Mouse (Mus musculus) liver, embryonic 15.5 days (tissue): Measurements from ENCODE around the gene Pgm2. TPM values are rescaled to one million over a fixed set of nuclear protein-coding genes. Genes with fewer than 3 reads are reported as not detected.
A peak's percentile ranks its signal among the peaks of the same experiment; 100 is the strongest.

Source experiments
- ATAC-seq: fragments of 200-750 bp; cut with Nextera tagmentation; 2 replicates; pipeline ENCODE4 v1.8.0; 2017; ENCODE audit warnings: moderate number of reproducible peaks, mild to moderate bottlenecking, moderate library complexity; ENCODE audit not compliant: insufficient read depth
- H3K27ac ChIP-seq: fragments of 300-500 bp; sonication (generic); replicated peaks from 2 replicates; pipeline ENCODE4 v1.5.1; 2015; ENCODE audit warnings: mild to moderate bottlenecking, inconsistent platforms
- H3K27me3 ChIP-seq: fragments of 300-500 bp; sonication (generic); 2 replicates; pipeline ENCODE4 v1.6.1; 2015; ENCODE audit warnings: mild to moderate bottlenecking, inconsistent platforms
- H3K36me3 ChIP-seq: fragments of 300-500 bp; sonication (generic); replicated peaks from 2 replicates; pipeline ENCODE4 v1.6.1; 2015; ENCODE audit warnings: moderate library complexity, mild to moderate bottlenecking, inconsistent platforms
- H3K4me1 ChIP-seq: fragments of 300-500 bp; sonication (generic); replicated peaks from 2 replicates; pipeline ENCODE4 v1.6.1; 2015; ENCODE audit warnings: inconsistent platforms
- H3K4me2 ChIP-seq: fragments of 300-500 bp; sonication (generic); 2 replicates; pipeline ENCODE4 v1.6.1; 2015; ENCODE audit warnings: moderate library complexity, mild to moderate bottlenecking, inconsistent platforms
- H3K4me3 ChIP-seq: fragments of 300-500 bp; sonication (generic); replicated peaks from 2 replicates; pipeline ENCODE4 v1.5.1; 2015; ENCODE audit warnings: mild to moderate bottlenecking, inconsistent platforms
- H3K9ac ChIP-seq: fragments of 300-500 bp; sonication (generic); 2 replicates; pipeline ENCODE4 v1.6.1; 2015; ENCODE audit warnings: moderate library complexity, mild to moderate bottlenecking, inconsistent platforms
- H3K9me3 ChIP-seq: fragments of 300-500 bp; sonication (generic); replicated peaks from 2 replicates; pipeline ENCODE4 v1.6.1; 2016; ENCODE audit warnings: inconsistent platforms
- WGBS: fragments of 180-500 bp; shearing (Covaris S2); methylation state at CpG from one replicate; pipeline ENCODE4 v1.1.7; 2015; ENCODE audit warnings: mixed read lengths; ENCODE audit not compliant: insufficient replicate concordance; 5-methylcytosine and 5-hydroxymethylcytosine counted together
- polyA plus RNA-seq: library from polyadenylated mRNA; unstranded; fragments of >200 nt; fragmentation: Nextera tagmentation; extraction: Ambion mirVana; gene quantifications from 2 replicates; pipeline ENCODE4 v1.2.1, GENCODE M21; 2015

The Pgm2 gene
- 15.1 and 16.8 TPM in 2 replicates for polyA plus RNA-seq

GRCm38 (mm10) chr5:64092748-64093292, at the start of gene Pgm2:
Gene Pgm2 (plus strand): TSS chr5:64092950.
- peak within 1 kb of the TSS; percentile 70 for H3K27ac ChIP-seq
- WGBS: under 1% methylated on average over 41 of the region's 43 CpGs
- H3K4me2 ChIP-seq: peak within 1 kb of the TSS; percentile 97
- no peaks in the 10 kb centered on the region for H3K9me3 ChIP-seq
- peak; percentile 95 for ATAC-seq
- H3K27me3 ChIP-seq: no peaks in the 10 kb centered on the region
- H3K4me3 ChIP-seq: peak within 1 kb of the TSS; percentile 81
- 0 out of 2 replicates have a peak, but pooled peaks cover under 1% of the 10 kb centered on the region for H3K36me3 ChIP-seq
- H3K4me1 ChIP-seq: peaks cover 40% of the 10 kb centered on the region
- peak within 1 kb of the TSS; percentile 82 for H3K9ac ChIP-seq

- H3K4me1 ChIP-seq: no peaks in the 10 kb centered on the region
- H3K4me2 ChIP-seq: no peak overlapping the region
- ATAC-seq: no peak
- 52% methylated on average over 5 of the region's 5 CpGs for WGBS
- no peak overlapping the region for H3K9ac ChIP-seq
- no peak overlapping the region for H3K4me3 ChIP-seq
- no peaks in the 10 kb centered on the region for H3K27me3 ChIP-seq
- no peak overlapping the region for H3K27ac ChIP-seq
- no peaks in the 10 kb centered on the region for H3K36me3 ChIP-seq
- no peaks in the 10 kb centered on the region for H3K9me3 ChIP-seq
Measured at GRCm38 (mm10) chr5:64043694-64044453, 48.9 kb upstream of the Pgm2 start.

- no peaks in the 10 kb centered on the region for H3K4me1 ChIP-seq
- no peak overlapping the region for H3K4me3 ChIP-seq
- H3K4me2 ChIP-seq: no peak overlapping the region
- 44% methylated on average over 18 of the region's 18 CpGs for WGBS
- H3K27ac ChIP-seq: no peak overlapping the region
- H3K9me3 ChIP-seq: no peaks in the 10 kb centered on the region
- H3K36me3 ChIP-seq: no peaks in the 10 kb centered on the region
- no peaks in the 10 kb centered on the region for H3K27me3 ChIP-seq
- no peak for ATAC-seq
- H3K9ac ChIP-seq: no peak overlapping the region
Measured at GRCm38 (mm10) chr5:64044790-64045189, 48.0 kb upstream of the Pgm2 start.

GRCm38 (mm10) chr5:64045502-64045901, 47.2 kb upstream of the Pgm2 start:
- ATAC-seq: no peak
- Histone ChIP-seq H3K9ac (no peak overlapping the region), H3K27me3 (no peaks in the 10 kb centered on the region), H3K4me2 (no peak overlapping the region), H3K4me1 (no peaks in the 10 kb centered on the region), H3K4me3 (no peak overlapping the region), H3K27ac (no peak overlapping the region), H3K36me3 (no peaks in the 10 kb centered on the region), H3K9me3 (no peaks in the 10 kb centered on the region)
- WGBS: 59% methylated on average over 8 of the region's 8 CpGs

GRCm38 (mm10) chr5:64046995-64047394, 45.8 kb upstream of the Pgm2 start:
- Histone ChIP-seq H3K9me3 (no peaks in the 10 kb centered on the region), H3K4me3 (no peak overlapping the region), H3K27me3 (no peaks in the 10 kb centered on the region), H3K27ac (no peak overlapping the region), H3K36me3 (no peaks in the 10 kb centered on the region), H3K4me2 (no peak overlapping the region), H3K4me1 (no peaks in the 10 kb centered on the region), H3K9ac (no peak overlapping the region)
- 60% methylated on average over 11 of the region's 11 CpGs for WGBS
- no peak for ATAC-seq

- Histone ChIP-seq H3K9ac (no peak overlapping the region), H3K27ac (no peak overlapping the region), H3K27me3 (no peaks in the 10 kb centered on the region), H3K4me1 (no peaks in the 10 kb centered on the region), H3K36me3 (no peaks in the 10 kb centered on the region), H3K9me3 (no peaks in the 10 kb centered on the region), H3K4me2 (no peak overlapping the region), H3K4me3 (no peak overlapping the region)
- WGBS: 50% methylated on average over 6 of the region's 6 CpGs
- ATAC-seq: no peak
Measured at GRCm38 (mm10) chr5:64047921-64048320, 44.8 kb upstream of the Pgm2 start.

GRCm38 (mm10) chr5:64048605-64049004, 44.1 kb upstream of the Pgm2 start:
- Histone ChIP-seq H3K9me3 (no peaks in the 10 kb centered on the region), H3K27ac (no peak overlapping the region), H3K4me3 (no peak overlapping the region), H3K27me3 (no peaks in the 10 kb centered on the region), H3K9ac (no peak overlapping the region), H3K4me2 (no peak overlapping the region), H3K4me1 (no peaks in the 10 kb centered on the region), H3K36me3 (no peaks in the 10 kb centered on the region)
- WGBS: 33% methylated on average over 3 of the region's 3 CpGs
- no peak for ATAC-seq

- no peak overlapping the region for H3K4me2 ChIP-seq
- no peaks in the 10 kb centered on the region for H3K36me3 ChIP-seq
- H3K27me3 ChIP-seq: no peaks in the 10 kb centered on the region
- H3K4me3 ChIP-seq: no peak overlapping the region
- H3K27ac ChIP-seq: no peak overlapping the region
- no peaks in the 10 kb centered on the region for H3K9me3 ChIP-seq
- H3K4me1 ChIP-seq: no peaks in the 10 kb centered on the region
- ATAC-seq: no peak
- WGBS: 60% methylated on average over 4 of the region's 5 CpGs
- H3K9ac ChIP-seq: no peak overlapping the region
Measured at GRCm38 (mm10) chr5:64049256-64049655, 43.5 kb upstream of the Pgm2 start.

GRCm38 (mm10) chr5:64053010-64053409, 39.7 kb upstream of the Pgm2 start:
- Histone ChIP-seq H3K9me3 (no peaks in the 10 kb centered on the region), H3K4me1 (no peaks in the 10 kb centered on the region), H3K36me3 (no peaks in the 10 kb centered on the region), H3K9ac (no peak overlapping the region), H3K27me3 (no peaks in the 10 kb centered on the region), H3K4me2 (no peak overlapping the region), H3K4me3 (no peak overlapping the region), H3K27ac (no peak overlapping the region)
- 62% methylated on average over 5 of the region's 5 CpGs for WGBS
- no peak for ATAC-seq

- Histone ChIP-seq H3K9ac (no peak overlapping the region), H3K27ac (no peak overlapping the region), H3K36me3 (no peaks in the 10 kb centered on the region), H3K4me2 (no peak overlapping the region), H3K27me3 (no peaks in the 10 kb centered on the region), H3K9me3 (no peaks in the 10 kb centered on the region), H3K4me1 (no peaks in the 10 kb centered on the region), H3K4me3 (no peak overlapping the region)
- no peak for ATAC-seq
- 80% methylated on average over 6 of the region's 6 CpGs for WGBS
Measured at GRCm38 (mm10) chr5:64056210-64056609, 36.5 kb upstream of the Pgm2 start.

GRCm38 (mm10) chr5:64060881-64061280, 31.9 kb upstream of the Pgm2 start:
- 78% methylated on average over 8 of the region's 8 CpGs for WGBS
- H3K27me3 ChIP-seq: no peaks in the 10 kb centered on the region

More at GRCm38 (mm10) chr5:64060881-64061280, 31.9 kb upstream of the Pgm2 start:
- H3K27ac ChIP-seq: no peak overlapping the region
- H3K9me3 ChIP-seq: no peaks in the 10 kb centered on the region
- no peak overlapping the region for H3K9ac ChIP-seq
- no peaks in the 10 kb centered on the region for H3K36me3 ChIP-seq
- no peaks in the 10 kb centered on the region for H3K4me1 ChIP-seq
- no peak overlapping the region for H3K4me2 ChIP-seq
- ATAC-seq: no peak
- H3K4me3 ChIP-seq: no peak overlapping the region
